Mouse (Mus musculus): ENCODE results near the gene Perm1.

The Perm1 gene

GRCm38 (mm10) chr4:156236651-156237447, 21.2 kb downstream of the Perm1 start:
- DNase-seq (ENCODE audit: low read depth, low spot score): peak; percentile 48

DNA sequence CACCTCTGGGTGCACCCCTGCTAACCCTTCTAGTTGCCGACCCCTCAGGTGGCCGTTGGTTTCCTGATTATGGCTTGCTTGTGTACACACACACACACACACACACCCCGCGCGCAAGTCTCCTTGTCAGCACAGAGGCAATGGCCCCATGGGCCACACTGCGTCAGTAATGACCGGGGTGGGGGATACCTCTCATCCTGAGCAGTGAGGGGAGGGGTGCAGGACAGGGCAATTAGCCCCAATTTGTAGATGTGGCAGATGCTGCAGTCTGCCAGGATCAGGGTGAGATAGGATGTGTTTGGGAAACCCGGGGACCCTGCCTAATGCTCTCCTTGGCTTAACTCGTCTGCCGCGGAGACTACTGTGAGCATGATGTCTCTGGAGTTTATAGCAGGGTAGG, 33.9 kb downstream of the Perm1 start:
- DNase-seq (ENCODE audit: low read depth, low spot score): no peak

- DNase-seq (ENCODE audit: low read depth, low spot score): no peak
These were observed 35.4 kb downstream of the Perm1 start for GRCm38 (mm10) chr4:156251081-156251480.

DNA sequence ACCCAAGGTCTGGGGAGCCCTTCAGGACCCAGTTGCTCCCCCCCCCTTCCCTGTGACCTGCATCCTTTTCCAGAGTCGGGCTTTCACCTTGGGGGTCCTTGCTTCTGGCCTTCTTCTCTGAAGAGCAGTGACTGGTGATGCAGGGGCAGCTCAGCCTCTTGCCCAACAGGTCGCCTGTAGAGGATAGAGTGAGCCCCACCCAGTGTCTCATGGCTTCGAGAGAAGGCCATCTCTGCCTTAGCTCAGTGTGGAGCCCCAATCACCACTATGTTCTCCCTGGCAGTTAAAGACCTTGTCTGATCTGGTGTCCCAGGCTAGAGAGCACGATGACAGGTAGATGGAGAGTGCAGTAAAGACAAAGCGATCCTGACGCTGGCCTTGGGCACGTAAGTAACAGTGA, 36.5 kb downstream of the Perm1 start:
- no peak for DNase-seq (ENCODE audit: low read depth, low spot score)

DNA sequence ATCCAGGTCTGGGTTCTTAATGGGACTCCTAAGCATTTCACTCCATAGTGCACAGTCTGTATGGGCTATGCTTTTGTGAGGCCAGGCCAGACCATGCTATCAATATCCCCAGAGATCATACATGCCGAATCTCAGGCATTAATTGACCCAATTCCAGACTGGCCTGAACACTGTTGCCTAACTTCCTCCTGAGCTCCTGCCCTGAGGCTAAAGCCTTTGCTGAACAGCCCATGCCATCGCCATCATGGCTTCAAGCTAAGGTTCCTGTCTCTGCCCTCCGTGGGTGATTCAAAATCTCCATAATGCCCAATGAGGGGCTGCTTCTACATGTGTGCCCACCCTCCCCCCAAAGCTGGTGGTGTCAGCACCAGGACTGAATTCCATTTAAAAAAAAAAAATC, 37.0 kb downstream of the Perm1 start:
- DNase-seq (ENCODE audit: low read depth, low spot score): no peak

DNA sequence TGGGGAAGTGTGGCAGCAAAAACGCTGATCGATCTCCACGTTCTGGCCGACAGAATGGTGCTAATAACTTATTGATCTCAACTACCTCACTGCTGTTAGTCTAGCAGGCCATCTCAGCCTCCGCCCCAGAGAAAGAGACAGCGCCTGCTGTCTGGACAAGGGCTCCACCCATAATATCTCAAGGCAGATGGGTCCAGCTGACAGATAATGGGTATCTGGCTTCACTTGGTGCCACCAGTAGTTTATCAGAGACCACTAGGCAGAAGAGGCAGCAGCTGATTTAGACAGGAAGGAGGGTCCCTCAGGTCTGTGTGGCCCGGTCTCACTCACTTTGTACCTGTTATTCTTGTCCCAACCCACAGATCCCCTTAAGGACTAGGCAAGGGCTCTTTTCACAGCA, 37.4 kb downstream of the Perm1 start:
- DNase-seq (ENCODE audit: low read depth, low spot score): no peak

GRCm38 (mm10) chr4:156254361-156255077, 38.9 kb downstream of the Perm1 start:
- no peak for DNase-seq (ENCODE audit: low read depth, low spot score)

- DNase-seq (ENCODE audit: low read depth, low spot score): no peak
These were observed 39.6 kb downstream of the Perm1 start, which contains the start of gene Samd11 for GRCm38 (mm10) chr4:156255078-156255839. Samd11 (minus strand) TSS chr4:156255657.
